Mouse (Mus musculus) hindbrain, embryonic 14.5 days (tissue): ENCODE results near the gene Th. TPM values are rescaled to one million over a fixed set of nuclear protein-coding genes. Genes with fewer than 3 reads are reported as not detected.

Experiments used
- ATAC-seq: fragments of 200-750 bp; cut with Nextera tagmentation; 2 replicates; pipeline ENCODE4 v1.8.0; 2017; ENCODE audit warnings: moderate number of reproducible peaks, mild to moderate bottlenecking, moderate TSS enrichment, moderate library complexity; ENCODE audit not compliant: low FRiP score
- DNase-seq: peaks from one replicate; pipeline ENCODE4 v3.0.0-alpha.2; 2015; ENCODE audit warnings: low spot score
- H3K27ac ChIP-seq: fragments of 300-500 bp; sonication (generic); 2 replicates; pipeline ENCODE4 v1.5.1; 2014; ENCODE audit warnings: mild to moderate bottlenecking, moderate library complexity
- H3K27me3 ChIP-seq: fragments of 300-500 bp; sonication (generic); 2 replicates; pipeline ENCODE4 v1.6.1; 2014; ENCODE audit warnings: mild to moderate bottlenecking, low read length, mixed read lengths; ENCODE audit not compliant: control insufficient read depth, insufficient read depth
- H3K36me3 ChIP-seq: fragments of 300-500 bp; sonication (generic); replicated peaks from 2 replicates; pipeline ENCODE4 v1.6.1; 2014; ENCODE audit not compliant: control insufficient read depth, insufficient read depth
- H3K4me1 ChIP-seq: fragments of 300-500 bp; sonication (generic); replicated peaks from 2 replicates; pipeline ENCODE4 v1.6.1; 2014; ENCODE audit warnings: antibody characterized with exemption, low read length, mixed read lengths; ENCODE audit not compliant: control insufficient read depth, insufficient read depth
- H3K4me2 ChIP-seq: fragments of 300-500 bp; sonication (generic); replicated peaks from 2 replicates; pipeline ENCODE4 v1.6.1; 2014; ENCODE audit warnings: mild to moderate bottlenecking, moderate library complexity
- H3K4me3 ChIP-seq: fragments of 300-500 bp; sonication (generic); replicated peaks from 2 replicates; pipeline ENCODE4 v1.5.1; 2014; ENCODE audit warnings: mild to moderate bottlenecking, low read length
- H3K9ac ChIP-seq: fragments of 300-500 bp; sonication (generic); 2 replicates; pipeline ENCODE4 v1.6.1; 2014
- H3K9me3 ChIP-seq: fragments of 300-500 bp; sonication (generic); 2 replicates; pipeline ENCODE4 v1.6.1; 2016; ENCODE audit warnings: low read length; ENCODE audit not compliant: control insufficient read depth
- WGBS: fragments of 180-500 bp; shearing (Covaris S2); extraction: QIAGEN DNeasy Blood & Tissue Kit; methylation state at CpG from one replicate; pipeline ENCODE4 v1.1.7; 2014; 5-methylcytosine and 5-hydroxymethylcytosine counted together
- polyA plus RNA-seq: library from polyadenylated mRNA; unstranded; fragments of >200 nt; fragmentation: Nextera tagmentation; extraction: Ambion mirVana; gene quantifications from 2 replicates; pipeline ENCODE4 v1.2.1, GENCODE M21; 2014

Gene Th
- 4.7 and 7.6 TPM in 2 replicates for polyA plus RNA-seq

GRCm38 (mm10) chr7:142931028-142931427 is at the start of gene Th:
Gene Th, minus strand, starts transcription at chr7:142931128.
- 86% methylated on average over 3 of the region's 3 CpGs for WGBS
- H3K4me1 ChIP-seq, result no peaks in the 10 kb centered on the region
- no peak within 1 kb of the TSS for H3K9ac ChIP-seq
- no peaks in the 10 kb centered on the region for H3K36me3 ChIP-seq
- no peaks in the 10 kb centered on the region for H3K27me3 ChIP-seq
- no peak within 1 kb of the TSS for H3K4me3 ChIP-seq
- no peaks in the 10 kb centered on the region for H3K9me3 ChIP-seq
- DNase-seq, result no peak
- no peak for ATAC-seq
- no peak within 1 kb of the TSS for H3K4me2 ChIP-seq
- no peak within 1 kb of the TSS for H3K27ac ChIP-seq

- 1% methylated on average over 51 of the region's 51 CpGs for WGBS
- no peaks in the 10 kb centered on the region for H3K36me3 ChIP-seq
- H3K27ac ChIP-seq, result no peak within 1 kb of the TSS
- H3K9me3 ChIP-seq, result no peaks in the 10 kb centered on the region
- ATAC-seq, result peak; percentile 64; the same call in 1 of the 2 replicates
- H3K4me2 ChIP-seq, result peak within 1 kb of the TSS; percentile 98
- H3K27me3 ChIP-seq, result peaks cover 79% of the 10 kb centered on the region
- peaks cover 18% of the 10 kb centered on the region for H3K4me1 ChIP-seq
- peak; percentile 59 for DNase-seq
- H3K4me3 ChIP-seq, result peak within 1 kb of the TSS; percentile 42
- peak within 1 kb of the TSS; percentile 39 for H3K9ac ChIP-seq
These were observed 38.0 kb upstream of the Th start, which contains the start of gene Ascl2 for GRCm38 (mm10) chr7:142968809-142969511. Gene Ascl2, minus strand, starts transcription at chr7:142969264.

- WGBS, result under 1% methylated on average over 90 of the region's 90 CpGs
- H3K27me3 ChIP-seq, result peaks cover 79% of the 10 kb centered on the region
- no peak overlapping the region for H3K27ac ChIP-seq
- H3K4me1 ChIP-seq, result peaks cover 18% of the 10 kb centered on the region
- H3K4me2 ChIP-seq, result peak overlapping the region; percentile 98
- H3K36me3 ChIP-seq, result no peaks in the 10 kb centered on the region
- peak overlapping the region; percentile 39 for H3K9ac ChIP-seq
- no peaks in the 10 kb centered on the region for H3K9me3 ChIP-seq
- DNase-seq (peak; percentile 80), ATAC-seq (peak; percentile 79)
- H3K4me3 ChIP-seq, result peak overlapping the region; percentile 42
These were observed 37.2 kb upstream of the Th start for GRCm38 (mm10) chr7:142967884-142968808.

- 0 out of 2 replicates have a peak, but pooled peaks have one; percentile 38 for ATAC-seq
These were observed 36.5 kb upstream of the Th start for GRCm38 (mm10) chr7:142967414-142967883.

DNA sequence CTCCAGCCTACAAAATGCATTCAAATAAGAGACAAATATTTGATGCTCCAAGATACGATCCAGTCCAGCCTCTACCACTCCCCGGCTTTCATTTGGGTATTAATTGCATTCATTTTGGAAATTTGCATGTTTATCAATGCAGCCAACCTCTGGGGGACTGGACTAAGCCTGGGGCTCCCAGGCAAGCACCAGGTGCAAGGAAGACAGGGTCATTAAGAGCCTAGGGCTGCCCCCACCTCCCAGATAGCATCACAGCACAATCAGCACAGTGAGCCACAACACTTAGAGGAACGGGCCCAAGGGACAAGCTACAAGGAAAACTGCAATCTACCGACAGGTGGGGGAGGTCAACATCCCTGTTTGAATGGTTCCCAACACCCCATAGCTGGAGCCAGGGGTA is 28.8 kb upstream of the Th start:
- H3K9ac ChIP-seq, result no peak overlapping the region
- DNase-seq, result no peak
- ATAC-seq, result no peak
- H3K4me2 ChIP-seq, result no peak overlapping the region
- no peak overlapping the region for H3K4me3 ChIP-seq
- H3K27ac ChIP-seq, result no peak overlapping the region
- H3K4me1 ChIP-seq, result no peaks in the 10 kb centered on the region
- WGBS, result 43% methylated on average over 4 of the region's 4 CpGs
- peaks cover 4% of the 10 kb centered on the region; the same call in 1 of the 2 replicates for H3K27me3 ChIP-seq
- H3K36me3 ChIP-seq, result no peaks in the 10 kb centered on the region
- no peaks in the 10 kb centered on the region for H3K9me3 ChIP-seq

More at GRCm38 (mm10) chr7:142967414-142967883, 36.5 kb upstream of the Th start:
- H3K4me3 ChIP-seq, result peak overlapping the region; percentile 42
- H3K27me3 ChIP-seq, result peaks cover 79% of the 10 kb centered on the region
- WGBS, result under 1% methylated on average over 36 of the region's 36 CpGs
- H3K4me1 ChIP-seq, result peaks cover 18% of the 10 kb centered on the region
- peak overlapping the region; percentile 39 for H3K9ac ChIP-seq
- H3K36me3 ChIP-seq, result no peaks in the 10 kb centered on the region
- H3K9me3 ChIP-seq, result no peaks in the 10 kb centered on the region
- no peak for DNase-seq
- H3K4me2 ChIP-seq, result peak overlapping the region; percentile 98
- H3K27ac ChIP-seq, result no peak overlapping the region

DNA sequence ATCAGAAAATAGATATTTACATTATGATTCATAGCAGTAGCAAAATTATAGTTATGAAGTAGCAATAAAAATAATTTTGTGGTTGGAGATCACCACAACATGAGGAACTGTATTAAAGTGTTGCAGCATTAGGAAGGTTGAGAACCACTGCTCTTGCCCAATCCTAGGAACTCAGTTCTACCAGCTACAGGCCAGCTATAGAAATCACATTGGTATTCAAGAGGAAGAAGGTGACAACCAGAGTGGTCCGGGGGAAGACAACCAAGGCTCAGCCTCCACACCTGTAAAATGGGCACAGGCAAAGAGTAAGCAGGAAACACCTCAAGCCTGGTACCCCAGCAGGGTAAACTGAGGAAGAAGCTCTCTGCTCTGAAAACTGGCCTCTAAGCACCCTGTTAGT is 27.9 kb upstream of the Th start:
- H3K4me2 ChIP-seq, result no peak overlapping the region
- DNase-seq, result no peak
- no peaks in the 10 kb centered on the region for H3K9me3 ChIP-seq
- no peak overlapping the region for H3K9ac ChIP-seq
- H3K27me3 ChIP-seq, result no peaks in the 10 kb centered on the region
- H3K36me3 ChIP-seq, result no peaks in the 10 kb centered on the region
- no peaks in the 10 kb centered on the region for H3K4me1 ChIP-seq
- H3K27ac ChIP-seq, result no peak overlapping the region
- no peak for ATAC-seq
- no peak overlapping the region for H3K4me3 ChIP-seq
- WGBS, result 97% methylated on average over 1 of the region's 1 CpGs

DNA sequence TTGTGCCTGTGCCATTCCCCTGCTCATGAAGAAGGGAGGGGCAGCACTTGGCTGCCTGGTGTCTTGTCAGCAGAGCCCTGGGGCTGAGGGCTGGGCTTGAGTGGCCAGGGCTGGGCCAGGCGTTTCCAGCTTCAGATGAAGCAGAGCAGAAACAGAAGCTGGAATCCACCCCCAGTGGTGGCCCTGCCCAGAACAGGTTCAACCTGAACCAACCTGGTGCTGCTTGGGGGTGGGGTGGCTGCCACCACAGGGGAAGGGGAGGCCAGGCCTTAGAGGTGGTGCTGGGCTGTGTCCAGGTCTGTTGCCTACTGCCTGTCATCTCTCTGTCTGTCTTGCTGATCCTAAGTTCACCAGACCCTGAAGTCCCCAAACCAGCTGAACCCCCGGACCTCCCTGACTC is 25.1 kb upstream of the Th start:
- ATAC-seq (no peak), DNase-seq (no peak)
- H3K36me3 ChIP-seq, result no peaks in the 10 kb centered on the region
- no peaks in the 10 kb centered on the region for H3K4me1 ChIP-seq
- H3K27ac ChIP-seq, result no peak overlapping the region
- H3K27me3 ChIP-seq, result no peaks in the 10 kb centered on the region
- WGBS, result 80% methylated on average over 2 of the region's 2 CpGs
- H3K9ac ChIP-seq, result no peak overlapping the region
- no peak overlapping the region for H3K4me3 ChIP-seq
- no peak overlapping the region for H3K4me2 ChIP-seq
- no peaks in the 10 kb centered on the region for H3K9me3 ChIP-seq

GRCm38 (mm10) chr7:142949568-142949967 is 18.6 kb upstream of the Th start:
- Histone ChIP-seq H3K9me3 (no peaks in the 10 kb centered on the region), H3K4me3 (no peak overlapping the region), H3K4me2 (no peak overlapping the region), H3K4me1 (no peaks in the 10 kb centered on the region), H3K27ac (no peak overlapping the region), H3K27me3 (no peaks in the 10 kb centered on the region), H3K9ac (no peak overlapping the region), H3K36me3 (no peaks in the 10 kb centered on the region)
- 17% methylated on average over 1 of the region's 1 CpGs for WGBS
- DNase-seq, result no peak
- ATAC-seq, result no peak

DNA sequence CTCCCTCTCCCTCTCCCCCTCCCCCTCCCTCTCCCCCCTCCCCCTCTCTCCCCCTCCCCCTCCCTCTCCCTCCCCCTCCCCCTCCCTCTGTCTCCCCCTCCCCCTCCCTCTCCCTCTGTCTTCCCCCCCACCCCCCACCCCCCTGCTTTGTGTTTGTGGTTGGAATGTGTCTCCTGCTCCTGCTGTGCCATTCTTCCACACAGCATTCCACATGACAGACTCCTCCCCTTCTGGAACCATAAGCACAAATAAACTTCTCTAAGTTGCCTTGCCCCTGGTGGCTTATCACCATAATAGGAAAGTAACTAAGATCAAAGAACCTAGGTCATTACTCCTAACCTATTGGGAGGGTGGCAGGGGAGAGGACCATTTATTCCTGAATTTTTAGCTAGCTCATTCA is 6.7 kb upstream of the Th start:
- no peak for DNase-seq
- no peaks in the 10 kb centered on the region for H3K9me3 ChIP-seq
- no peak overlapping the region for H3K9ac ChIP-seq
- H3K27ac ChIP-seq, result no peak overlapping the region
- H3K36me3 ChIP-seq, result no peaks in the 10 kb centered on the region
- no peaks in the 10 kb centered on the region for H3K4me1 ChIP-seq
- no peak overlapping the region for H3K4me2 ChIP-seq
- no peaks in the 10 kb centered on the region for H3K27me3 ChIP-seq
- no peak for ATAC-seq
- no peak overlapping the region for H3K4me3 ChIP-seq
